Mouse (Mus musculus) forebrain, embryonic 12.5 days (tissue): ENCODE measurements around the gene Lhx4. TPM values are rescaled to one million over a fixed set of nuclear protein-coding genes. Genes with fewer than 3 reads are reported as not detected.

Experiments used
- ATAC-seq: fragments of 200-750 bp; cut with Nextera tagmentation; 2 replicates; pipeline ENCODE4 v1.8.0; 2017; ENCODE audit warnings: moderate TSS enrichment; ENCODE audit not compliant: low FRiP score
- H3K27ac ChIP-seq: fragments of 300-500 bp; sonication (generic); 2 replicates; pipeline ENCODE4 v1.5.1; 2016; ENCODE audit warnings: mild to moderate bottlenecking
- H3K27me3 ChIP-seq: fragments of 300-500 bp; sonication (generic); 2 replicates; pipeline ENCODE4 v1.6.1; 2016; ENCODE audit warnings: mild to moderate bottlenecking
- H3K36me3 ChIP-seq: fragments of 300-500 bp; sonication (generic); replicated peaks from 2 replicates; pipeline ENCODE4 v1.6.1; 2016; ENCODE audit warnings: mild to moderate bottlenecking
- H3K4me1 ChIP-seq: fragments of 300-500 bp; sonication (generic); 2 replicates; pipeline ENCODE4 v1.6.1; 2016
- H3K4me2 ChIP-seq: fragments of 300-500 bp; sonication (generic); 2 replicates; pipeline ENCODE4 v1.6.1; 2016; ENCODE audit warnings: mild to moderate bottlenecking, moderate library complexity
- H3K4me3 ChIP-seq: fragments of 300-500 bp; sonication (generic); replicated peaks from 2 replicates; pipeline ENCODE4 v1.5.1; 2016; ENCODE audit warnings: mild to moderate bottlenecking
- H3K9ac ChIP-seq: fragments of 300-500 bp; sonication (generic); 2 replicates; pipeline ENCODE4 v1.6.1; 2016; ENCODE audit warnings: mild to moderate bottlenecking
- H3K9me3 ChIP-seq: fragments of 300-500 bp; sonication (generic); 2 replicates; pipeline ENCODE4 v1.6.1; 2016
- WGBS: fragments of 180-500 bp; shearing (Covaris S2); methylation state at CpG from one replicate; pipeline ENCODE4 v1.1.7; 2016; 5-methylcytosine and 5-hydroxymethylcytosine counted together
- polyA plus RNA-seq: library from polyadenylated mRNA; unstranded; fragments of >200 nt; fragmentation: Nextera tagmentation; extraction: Ambion mirVana; gene quantifications from 2 replicates; pipeline ENCODE4 v1.2.1, GENCODE M21; 2016

The Lhx4 gene
- polyA plus RNA-seq, 1 experiment from 2014 or later: 0.14 TPM

GRCm38 (mm10) chr1:155689141-155689540, 62.3 kb downstream of the Lhx4 start:
- no peaks in the 10 kb centered on the region for H3K9me3 ChIP-seq
- H3K4me2 ChIP-seq: no peak overlapping the region
- no peak for ATAC-seq
- H3K4me3 ChIP-seq: no peak overlapping the region
- H3K36me3 ChIP-seq: no peaks in the 10 kb centered on the region
- H3K27ac ChIP-seq: no peak overlapping the region
- WGBS: 91% methylated on average over 4 of the region's 4 CpGs
- H3K9ac ChIP-seq: no peak overlapping the region
- peaks cover 8% of the 10 kb centered on the region for H3K4me1 ChIP-seq
- no peaks in the 10 kb centered on the region for H3K27me3 ChIP-seq

DNA sequence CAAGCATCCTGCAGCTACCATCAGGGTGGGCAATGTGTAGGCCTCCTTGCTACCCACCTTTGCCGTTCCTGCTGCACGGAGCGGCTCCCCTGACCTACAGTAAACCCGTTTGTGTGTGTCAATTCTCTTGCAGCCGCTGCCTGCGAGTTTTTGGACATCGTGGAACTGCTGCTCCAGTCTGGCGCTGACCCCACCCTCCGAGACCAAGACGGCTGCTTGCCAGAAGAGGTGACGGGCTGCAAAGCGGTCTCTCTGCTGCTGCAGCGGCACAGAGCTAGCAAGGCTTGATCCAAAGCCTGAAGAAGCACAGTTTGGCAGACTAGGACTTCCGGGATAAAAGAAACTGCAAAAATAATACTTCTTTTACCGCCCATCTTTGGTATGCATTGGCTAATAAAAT, 64.7 kb downstream of the Lhx4 start:
- ATAC-seq: no peak
- no peaks in the 10 kb centered on the region for H3K36me3 ChIP-seq
- no peak overlapping the region for H3K9ac ChIP-seq
- H3K4me1 ChIP-seq: no peaks in the 10 kb centered on the region
- WGBS: 87% methylated on average over 15 of the region's 15 CpGs
- no peaks in the 10 kb centered on the region for H3K9me3 ChIP-seq
- no peaks in the 10 kb centered on the region for H3K27me3 ChIP-seq
- H3K27ac ChIP-seq: no peak overlapping the region
- H3K4me3 ChIP-seq: no peak overlapping the region
- H3K4me2 ChIP-seq: no peak overlapping the region

DNA sequence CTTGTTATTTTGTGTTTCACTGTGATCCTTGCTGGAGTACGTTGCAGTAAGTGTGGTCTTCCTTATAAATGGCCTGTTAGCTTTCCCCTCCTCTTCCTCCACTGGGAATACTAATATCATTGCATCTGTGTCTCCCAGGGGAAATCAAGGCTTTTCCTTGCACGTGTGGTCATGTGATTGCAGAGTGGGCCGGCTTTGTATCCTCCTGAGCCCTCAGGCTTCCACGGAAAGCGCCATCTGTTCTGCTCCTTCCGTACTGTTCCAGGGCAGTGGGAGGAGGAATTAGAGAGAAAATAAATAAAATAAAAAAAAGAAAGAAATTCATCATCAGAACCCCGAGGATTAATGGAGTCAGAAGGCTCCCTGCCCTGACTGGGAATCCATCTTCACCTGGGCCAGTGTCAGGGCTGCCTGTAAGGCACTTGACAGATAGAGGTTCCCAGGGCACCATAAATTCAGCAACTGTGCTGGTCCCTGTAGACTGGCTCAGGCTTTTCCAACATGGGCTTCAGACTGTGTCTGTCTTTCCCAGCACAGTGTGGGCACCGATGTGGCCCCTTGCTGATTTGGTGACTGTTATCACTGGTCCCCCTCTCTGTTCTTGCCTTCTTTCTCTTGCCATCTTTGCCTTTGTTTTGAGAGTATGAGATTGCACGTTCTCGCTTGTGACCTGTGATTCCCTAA, 70.2 kb downstream of the Lhx4 start:
- Histone ChIP-seq H3K27me3 (no peaks in the 10 kb centered on the region), H3K27ac (peak overlapping the region; percentile 74), H3K4me3 (no peak overlapping the region), H3K36me3 (no peaks in the 10 kb centered on the region), H3K9ac (no peak overlapping the region), H3K4me2 (no peak overlapping the region), H3K9me3 (no peaks in the 10 kb centered on the region), H3K4me1 (peaks cover 11% of the 10 kb centered on the region; the same call in 1 of the 2 replicates)
- WGBS: 79% methylated on average over 10 of the region's 10 CpGs
- ATAC-seq: peak; percentile 85

DNA sequence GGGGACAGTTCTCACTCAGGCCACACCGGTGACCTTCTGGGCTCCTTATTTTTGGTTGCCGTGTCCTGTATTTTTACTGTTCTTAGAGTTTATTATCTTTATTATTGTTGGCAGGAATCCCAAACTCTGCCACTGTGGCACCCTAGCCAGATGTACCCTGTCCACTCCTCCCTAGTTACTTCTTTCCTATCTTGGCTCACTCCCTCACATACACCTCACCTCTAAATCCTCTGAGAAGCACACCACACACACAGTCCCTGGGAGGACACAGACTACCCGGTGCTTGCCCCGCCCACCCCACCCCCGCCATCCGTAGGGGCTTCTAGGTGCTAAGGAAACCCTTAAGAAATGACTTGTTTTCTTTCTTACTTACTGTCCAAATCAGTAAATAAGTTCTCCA, 75.9 kb downstream of the Lhx4 start:
- Histone ChIP-seq H3K4me1 (peaks cover under 1% of the 10 kb centered on the region; the same call in 1 of the 2 replicates), H3K36me3 (no peaks in the 10 kb centered on the region), H3K9ac (no peak overlapping the region), H3K4me2 (no peak overlapping the region), H3K27ac (no peak overlapping the region), H3K4me3 (no peak overlapping the region), H3K9me3 (no peaks in the 10 kb centered on the region), H3K27me3 (no peaks in the 10 kb centered on the region)
- 91% methylated on average over 6 of the region's 6 CpGs for WGBS
- ATAC-seq: no peak

GRCm38 (mm10) chr1:155663994-155664393, 87.5 kb downstream of the Lhx4 start:
- no peaks in the 10 kb centered on the region for H3K9me3 ChIP-seq
- no peaks in the 10 kb centered on the region for H3K4me1 ChIP-seq
- no peak overlapping the region for H3K4me2 ChIP-seq
- no peaks in the 10 kb centered on the region for H3K27me3 ChIP-seq
- 87% methylated on average over 5 of the region's 5 CpGs for WGBS
- H3K36me3 ChIP-seq: no peaks in the 10 kb centered on the region
- no peak for ATAC-seq
- H3K4me3 ChIP-seq: no peak overlapping the region
- H3K27ac ChIP-seq: no peak overlapping the region
- H3K9ac ChIP-seq: no peak overlapping the region

- H3K4me1 ChIP-seq: peaks cover 9% of the 10 kb centered on the region; the same call in 1 of the 2 replicates
- ATAC-seq: no peak
- WGBS: 67% methylated on average over 5 of the region's 5 CpGs
- H3K9ac ChIP-seq: no peak overlapping the region
- H3K36me3 ChIP-seq: no peaks in the 10 kb centered on the region
- H3K27me3 ChIP-seq: no peaks in the 10 kb centered on the region
- H3K9me3 ChIP-seq: no peaks in the 10 kb centered on the region
- H3K4me3 ChIP-seq: no peak overlapping the region
- H3K4me2 ChIP-seq: no peak overlapping the region
- no peak overlapping the region for H3K27ac ChIP-seq
Observed at GRCm38 (mm10) chr1:155656321-155656720, 95.2 kb downstream of the Lhx4 start.

DNA sequence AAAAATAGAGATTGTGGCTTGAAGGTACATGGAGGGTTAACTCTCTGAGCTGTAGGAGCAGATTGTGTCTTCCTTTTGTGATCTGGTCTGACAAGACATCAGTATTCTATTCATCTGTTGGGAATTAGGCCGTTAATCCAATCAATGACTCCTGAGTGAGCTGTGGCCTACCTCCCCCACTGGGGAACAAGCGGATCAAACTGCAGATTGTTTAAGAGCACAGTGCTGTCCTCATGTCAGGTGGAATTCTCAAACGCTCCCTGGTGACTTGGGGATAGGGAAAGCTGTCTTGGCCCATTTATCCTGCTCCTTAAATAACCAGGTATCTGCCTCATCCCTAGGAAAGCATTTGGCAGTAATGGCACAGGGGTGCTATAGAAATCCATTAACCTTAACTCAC, 96.5 kb downstream of the Lhx4 start:
- Histone ChIP-seq H3K4me1 (peaks cover 9% of the 10 kb centered on the region; the same call in 1 of the 2 replicates), H3K27me3 (no peaks in the 10 kb centered on the region), H3K4me3 (no peak overlapping the region), H3K9ac (no peak overlapping the region), H3K9me3 (no peaks in the 10 kb centered on the region), H3K36me3 (no peaks in the 10 kb centered on the region), H3K4me2 (no peak overlapping the region), H3K27ac (no peak overlapping the region)
- 4% methylated on average over 3 of the region's 3 CpGs for WGBS
- ATAC-seq: no peak

GRCm38 (mm10) chr1:155650121-155650846, 101.2 kb downstream of the Lhx4 start:
- no peaks in the 10 kb centered on the region for H3K36me3 ChIP-seq
- peaks cover 26% of the 10 kb centered on the region for H3K4me1 ChIP-seq
- H3K4me3 ChIP-seq: no peak overlapping the region
- H3K27ac ChIP-seq: no peak overlapping the region
- H3K4me2 ChIP-seq: no peak overlapping the region
- H3K9ac ChIP-seq: no peak overlapping the region
- no peaks in the 10 kb centered on the region for H3K9me3 ChIP-seq
- 72% methylated on average over 9 of the region's 9 CpGs for WGBS
- H3K27me3 ChIP-seq: no peaks in the 10 kb centered on the region
- ATAC-seq: no peak

Other genes with a start within 250 kb of the Lhx4 start
- gene Acbd6, start 193.6 kb downstream of the Lhx4 start, polyA plus RNA-seq: 86.8 and 92.2 TPM in 2 replicates
- gene Qsox1, start 61.2 kb upstream of the Lhx4 start, polyA plus RNA-seq: 16.1 and 16.6 TPM in 2 replicates
- gene Cep350, start 221.6 kb upstream of the Lhx4 start, polyA plus RNA-seq: 12.5 and 13.5 TPM in 2 replicates